Mouse (Mus musculus): ENCODE data around the gene Irf4. TPM values are rescaled to one million over a fixed set of nuclear protein-coding genes. Genes with fewer than 3 reads are reported as not detected.
A peak's percentile ranks its signal among the peaks of the same experiment; 100 is the strongest.

Irf4 gene
- polyA plus RNA-seq (2012; rRNA removed) = 0.26 and 0.30 TPM in 2 replicates

- TF ChIP-seq POLR2A (IDR thresholded peaks at IDR 0.05; ENCODE audit: control insufficient read depth, low read depth, low read length) = no peak
- TF ChIP-seq CTCF (IDR thresholded peaks at IDR 0.05; ENCODE audit: control insufficient read depth, insufficient read depth, insufficient replicate concordance, low read depth, low read length) = no peak
- Histone ChIP-seq H3K36me3 (ENCODE audit: control insufficient read depth, insufficient read depth, low read length) (no peaks in the 10 kb centered on the region), H3K4me3 (ENCODE audit: control insufficient read depth, low read depth, low read length) (peak within 1 kb of the TSS; percentile 73), H3K27ac (ENCODE audit: control insufficient read depth, insufficient read depth, low read depth, low read length) (no peak within 1 kb of the TSS), H3K27me3 (ENCODE audit: control insufficient read depth, insufficient read depth, low read length) (peaks cover 2% of the 10 kb centered on the region; the same call in 1 of the 2 replicates), H3K4me1 (ENCODE audit: control insufficient read depth, insufficient read depth, low read length) (peaks cover 13% of the 10 kb centered on the region)
These were observed at the start of gene Irf4 for GRCm38 (mm10) chr13:30749021-30749556. Gene Irf4, plus strand, starts transcription at chr13:30749226.

- Histone ChIP-seq H3K27ac (ENCODE audit: control insufficient read depth, insufficient read depth, low read depth, low read length) (no peak overlapping the region), H3K36me3 (ENCODE audit: control insufficient read depth, insufficient read depth, low read length) (no peaks in the 10 kb centered on the region), H3K4me1 (ENCODE audit: control insufficient read depth, insufficient read depth, low read length) (no peaks in the 10 kb centered on the region), H3K4me3 (ENCODE audit: control insufficient read depth, low read depth, low read length) (no peak overlapping the region), H3K27me3 (ENCODE audit: control insufficient read depth, insufficient read depth, low read length) (no peaks in the 10 kb centered on the region)
- TF ChIP-seq POLR2A (IDR thresholded peaks at IDR 0.05; ENCODE audit: control insufficient read depth, low read depth, low read length) (no peak), CTCF (IDR thresholded peaks at IDR 0.05; ENCODE audit: control insufficient read depth, insufficient read depth, insufficient replicate concordance, low read depth, low read length) (no peak)
These were observed 46.3 kb upstream of the Irf4 start for GRCm38 (mm10) chr13:30702695-30703094.

- no peak overlapping the region for H3K27ac ChIP-seq (ENCODE audit: control insufficient read depth, insufficient read depth, low read depth, low read length)
- no peak for TF ChIP-seq CTCF (IDR thresholded peaks at IDR 0.05; ENCODE audit: control insufficient read depth, insufficient read depth, insufficient replicate concordance, low read depth, low read length)
- TF ChIP-seq POLR2A (IDR thresholded peaks at IDR 0.05; ENCODE audit: control insufficient read depth, low read depth, low read length) = no peak
- no peaks in the 10 kb centered on the region for H3K4me1 ChIP-seq (ENCODE audit: control insufficient read depth, insufficient read depth, low read length)
- H3K27me3 ChIP-seq (ENCODE audit: control insufficient read depth, insufficient read depth, low read length) = no peaks in the 10 kb centered on the region
- H3K4me3 ChIP-seq (ENCODE audit: control insufficient read depth, low read depth, low read length) = no peak overlapping the region
- H3K36me3 ChIP-seq (ENCODE audit: control insufficient read depth, insufficient read depth, low read length) = no peaks in the 10 kb centered on the region
These were observed 44.6 kb upstream of the Irf4 start for GRCm38 (mm10) chr13:30704246-30705095.

- H3K4me1 ChIP-seq (ENCODE audit: control insufficient read depth, insufficient read depth, low read length) = no peaks in the 10 kb centered on the region
- H3K36me3 ChIP-seq (ENCODE audit: control insufficient read depth, insufficient read depth, low read length) = no peaks in the 10 kb centered on the region
- TF ChIP-seq POLR2A (IDR thresholded peaks at IDR 0.05; ENCODE audit: control insufficient read depth, low read depth, low read length) (no peak), CTCF (IDR thresholded peaks at IDR 0.05; ENCODE audit: control insufficient read depth, insufficient read depth, insufficient replicate concordance, low read depth, low read length) (no peak)
- no peak overlapping the region for H3K27ac ChIP-seq (ENCODE audit: control insufficient read depth, insufficient read depth, low read depth, low read length)
- no peak overlapping the region for H3K4me3 ChIP-seq (ENCODE audit: control insufficient read depth, low read depth, low read length)
- H3K27me3 ChIP-seq (ENCODE audit: control insufficient read depth, insufficient read depth, low read length) = no peaks in the 10 kb centered on the region
These were observed 38.0 kb upstream of the Irf4 start for GRCm38 (mm10) chr13:30711066-30711465.

GRCm38 (mm10) chr13:30711711-30712110, 37.3 kb upstream of the Irf4 start:
- Histone ChIP-seq H3K4me3 (ENCODE audit: control insufficient read depth, low read depth, low read length) (no peak overlapping the region), H3K27ac (ENCODE audit: control insufficient read depth, insufficient read depth, low read depth, low read length) (no peak overlapping the region), H3K27me3 (ENCODE audit: control insufficient read depth, insufficient read depth, low read length) (no peaks in the 10 kb centered on the region), H3K4me1 (ENCODE audit: control insufficient read depth, insufficient read depth, low read length) (no peaks in the 10 kb centered on the region), H3K36me3 (ENCODE audit: control insufficient read depth, insufficient read depth, low read length) (no peaks in the 10 kb centered on the region)
- TF ChIP-seq CTCF (IDR thresholded peaks at IDR 0.05; ENCODE audit: control insufficient read depth, insufficient read depth, insufficient replicate concordance, low read depth, low read length) (no peak), POLR2A (IDR thresholded peaks at IDR 0.05; ENCODE audit: control insufficient read depth, low read depth, low read length) (no peak)

- Histone ChIP-seq H3K4me1 (ENCODE audit: control insufficient read depth, insufficient read depth, low read length) (no peaks in the 10 kb centered on the region), H3K27ac (ENCODE audit: control insufficient read depth, insufficient read depth, low read depth, low read length) (no peak overlapping the region), H3K36me3 (ENCODE audit: control insufficient read depth, insufficient read depth, low read length) (no peaks in the 10 kb centered on the region), H3K4me3 (ENCODE audit: control insufficient read depth, low read depth, low read length) (no peak overlapping the region), H3K27me3 (ENCODE audit: control insufficient read depth, insufficient read depth, low read length) (no peaks in the 10 kb centered on the region)
- no peak for TF ChIP-seq POLR2A (IDR thresholded peaks at IDR 0.05; ENCODE audit: control insufficient read depth, low read depth, low read length)
- no peak for TF ChIP-seq CTCF (IDR thresholded peaks at IDR 0.05; ENCODE audit: control insufficient read depth, insufficient read depth, insufficient replicate concordance, low read depth, low read length)
These were observed 36.7 kb upstream of the Irf4 start for GRCm38 (mm10) chr13:30712280-30712679.

- no peak overlapping the region for H3K4me3 ChIP-seq (ENCODE audit: control insufficient read depth, low read depth, low read length)
- peaks cover 2% of the 10 kb centered on the region for H3K4me1 ChIP-seq (ENCODE audit: control insufficient read depth, insufficient read depth, low read length)
- no peaks in the 10 kb centered on the region for H3K36me3 ChIP-seq (ENCODE audit: control insufficient read depth, insufficient read depth, low read length)
- TF ChIP-seq POLR2A (IDR thresholded peaks at IDR 0.05; ENCODE audit: control insufficient read depth, low read depth, low read length) (no peak), CTCF (IDR thresholded peaks at IDR 0.05; ENCODE audit: control insufficient read depth, insufficient read depth, insufficient replicate concordance, low read depth, low read length) (no peak)
- no peaks in the 10 kb centered on the region for H3K27me3 ChIP-seq (ENCODE audit: control insufficient read depth, insufficient read depth, low read length)
- no peak overlapping the region for H3K27ac ChIP-seq (ENCODE audit: control insufficient read depth, insufficient read depth, low read depth, low read length)
These were observed 35.4 kb upstream of the Irf4 start for GRCm38 (mm10) chr13:30713621-30714020.
